Mouse (Mus musculus) CH12.LX (cell line): ENCODE measurements around the gene Shld2. TPM values are rescaled to one million over a fixed set of nuclear protein-coding genes. Genes with fewer than 3 reads are reported as not detected.

Source experiments
- DNase-seq: peaks from one replicate; pipeline ENCODE4 v3.0.0-alpha.2; 2013; ENCODE audit errors: extremely low read depth
- H3K27ac ChIP-seq: 2 replicates; pipeline ENCODE4 v1.5.1; 2012; ENCODE audit warnings: low read depth, mild to moderate bottlenecking, control low read depth, moderate library complexity; ENCODE audit not compliant: insufficient read depth
- H3K27me3 ChIP-seq: replicated peaks from 2 replicates; pipeline ENCODE3; 2012; ENCODE audit warnings: inconsistent platforms
- H3K36me3 ChIP-seq, 2 experiments: replicated peaks in 1 of 2; 2 replicates each; pipeline versions ENCODE3 to v1.6.1; 2012; ENCODE audit warnings: inconsistent platforms in 1 of 2, low read length in 1 of 2, mild to moderate bottlenecking in 1 of 2, mixed read lengths in 1 of 2, moderate library complexity in 1 of 2; ENCODE audit not compliant: control insufficient read depth in 1 of 2, insufficient read depth in 1 of 2
- H3K4me1 ChIP-seq, 2 experiments: 2 replicates each; pipeline ENCODE4 v1.6.1; 2012; ENCODE audit warnings: inconsistent platforms in 1 of 2, moderate library complexity in 1 of 2; ENCODE audit not compliant: insufficient read depth in 2 of 2, control insufficient read depth in 1 of 2
- H3K4me2 ChIP-seq: 2 replicates; pipeline ENCODE4 v1.6.1; 2012; ENCODE audit warnings: low read depth, mild to moderate bottlenecking, control low read depth; ENCODE audit not compliant: poor library complexity, insufficient read depth, severe bottlenecking
- H3K4me3 ChIP-seq, 3 experiments: fragments of 150-350 bp in 1 of 3; sonication (generic) in 1 of 3; replicated peaks in 1 of 3; 2 replicates each; pipeline versions ENCODE3 to v1.5.1; 2011 to 2012; ENCODE audit warnings: low read depth in 2 of 3, low read length in 2 of 3, mild to moderate bottlenecking in 2 of 3, moderate library complexity in 2 of 3, control low read depth in 1 of 3, improper control_type of control experiment in 1 of 3, inconsistent platforms in 1 of 3, mixed read lengths in 1 of 3; ENCODE audit not compliant: poor library complexity in 1 of 3
- H3K79me2 ChIP-seq: replicated peaks from 2 replicates; pipeline ENCODE4 v1.6.1; 2012; ENCODE audit warnings: mild to moderate bottlenecking, moderate library complexity; ENCODE audit not compliant: control insufficient read depth, poor library complexity, insufficient read depth, severe bottlenecking; ENCODE audit errors: extremely low read depth
- H3K9ac ChIP-seq: 2 replicates; pipeline ENCODE4 v1.6.1; 2012; ENCODE audit warnings: low read depth, mild to moderate bottlenecking, control low read depth, moderate library complexity; ENCODE audit not compliant: insufficient read depth
- H3K9me3 ChIP-seq: replicated peaks from 2 replicates; pipeline ENCODE3; 2012; ENCODE audit warnings: low read length, inconsistent platforms, mixed read lengths
- CHD2 ChIP-seq: IDR thresholded peaks from 2 replicates; pipeline ENCODE4 v1.6.1; 2011; ENCODE audit warnings: low read length, improper control_type of control experiment
- CTCF ChIP-seq, 2 experiments: IDR thresholded peaks in 1 of 2; conservative IDR thresholded peaks in 1 of 2; 2 replicates each; pipeline ENCODE4 v1.5.1; 2011 to 2012; ENCODE audit warnings: low read depth in 2 of 2, low read length in 2 of 2, improper control_type of control experiment in 1 of 2, inconsistent platforms in 1 of 2, mild to moderate bottlenecking in 1 of 2, moderate library complexity in 1 of 2
- ETS1 ChIP-seq: conservative IDR thresholded peaks from 2 replicates; pipeline ENCODE4 v1.6.1; 2012; ENCODE audit warnings: low read depth, mild to moderate bottlenecking, inconsistent platforms, low read length, improper control_type of control experiment, moderate library complexity
- GABPA ChIP-seq: IDR thresholded peaks from 2 replicates; pipeline ENCODE4 v1.6.1; 2012; ENCODE audit warnings: low read depth, low read length, improper control_type of control experiment, inconsistent platforms; ENCODE audit not compliant: insufficient replicate concordance
- IRF4 ChIP-seq: IDR thresholded peaks from 2 replicates; pipeline ENCODE4 v1.6.1; 2014; ENCODE audit warnings: low read depth, mild to moderate bottlenecking, inconsistent platforms, low read length, improper control_type of control experiment
- MAX ChIP-seq: IDR thresholded peaks from 2 replicates; pipeline ENCODE4 v1.6.1; 2011; ENCODE audit warnings: low read length, improper control_type of control experiment
- MEF2A ChIP-seq: IDR thresholded peaks from 2 replicates; pipeline ENCODE4 v1.6.1; 2014; ENCODE audit warnings: low read depth, mild to moderate bottlenecking, inconsistent platforms, low read length, improper control_type of control experiment, borderline replicate concordance
- MYC ChIP-seq: IDR thresholded peaks from 2 replicates; pipeline ENCODE4 v1.6.1; 2011; ENCODE audit warnings: low read depth, mild to moderate bottlenecking, improper control_type of control experiment, low read length
- NELFE ChIP-seq: IDR thresholded peaks from 2 replicates; pipeline ENCODE4 v1.6.1; 2011; ENCODE audit warnings: low read depth, low read length, improper control_type of control experiment
- PAX5 ChIP-seq: IDR thresholded peaks from 2 replicates; pipeline ENCODE4 v1.6.1; 2012; ENCODE audit warnings: low read length, inconsistent platforms, mixed read lengths
- SMC3 ChIP-seq: IDR thresholded peaks from 2 replicates; pipeline ENCODE4 v1.6.1; 2011; ENCODE audit warnings: low read depth, low read length, improper control_type of control experiment
- TBP ChIP-seq: conservative IDR thresholded peaks from 2 replicates; pipeline ENCODE4 v1.6.1; 2011; ENCODE audit warnings: low read depth, low read length, improper control_type of control experiment
- UBTF ChIP-seq: IDR thresholded peaks from 2 replicates; pipeline ENCODE4 v1.6.1; 2012; ENCODE audit warnings: low read depth, mild to moderate bottlenecking, inconsistent platforms, low read length, improper control_type of control experiment, moderate library complexity
- USF2 ChIP-seq: conservative IDR thresholded peaks from 2 replicates; pipeline ENCODE4 v1.6.1; 2011; ENCODE audit warnings: low read depth, low read length, improper control_type of control experiment
- ZKSCAN1 ChIP-seq: IDR thresholded peaks from 2 replicates; pipeline ENCODE4 v1.6.1; 2012; ENCODE audit warnings: low read depth, inconsistent platforms, low read length, improper control_type of control experiment, borderline replicate concordance
- dilution Hi-C: fragments of 300-500 bp; cut with MboI; formaldehyde crosslinking; loops from 2 replicates; pipeline ENCODE4 v1.14.3; 2020; ENCODE audit warnings: low sequenced_read_pairs; ENCODE audit not compliant: extremely low pct_unique_long_range_greater_than_20kb, extremely low pct_ligation_motif_present
- in situ Hi-C: fragments of 300-500 bp; cut with MboI; formaldehyde crosslinking; loops from 3 replicates; pipeline ENCODE4 v1.14.3; 2019; ENCODE audit warnings: low sequenced_read_pairs, low pct_ligation_motif_present, low pct_unique_long_range_greater_than_20kb, mixed read lengths
- polyA plus RNA-seq: library from polyadenylated mRNA; unstranded; fragments of >175 nt; gene quantifications from 2 replicates; pipeline ENCODE4 v1.2.1, GENCODE M21; 2012; ENCODE audit warnings: low read depth; ENCODE audit not compliant: insufficient read length
- total RNA-seq, 2 experiments: library from RNA; depleted of rRNA; stranded (reverse); fragments of 300-350 nt in 1 of 2; fragments of >200 nt in 1 of 2; gene quantifications; 2 replicates each; pipeline ENCODE4 v1.2.3; 2012 to 2014

The Shld2 gene
- total and polyA plus RNA-seq, 3 experiments, result 12.0 to 21.8 (median 13.9) TPM

GRCm38 (mm10) chr14:34219295-34219694 lies 91.0 kb downstream of the Shld2 start, which contains the start of gene Syt15:
Gene Syt15 (plus strand): TSS chr14:34219595.
- no peak within 1 kb of the TSS for H3K27ac ChIP-seq
- H3K4me2 ChIP-seq, result no peak within 1 kb of the TSS
- TF ChIP-seq MAX, result no peak
- TF ChIP-seq ETS1, result no peak
- no peak for TF ChIP-seq GABPA
- no peak for TF ChIP-seq MYC
- TF ChIP-seq SMC3, result no peak
- TF ChIP-seq ZKSCAN1, result no peak
- no peak for TF ChIP-seq UBTF
- no peak for TF ChIP-seq NELFE
- H3K4me1 ChIP-seq, result 0 out of 4 replicates have a peak, but pooled peaks cover 0 to 3% of the 10 kb centered on the region in 2 experiments
- H3K36me3 ChIP-seq, result no peaks in the 10 kb centered on the region
- no peak within 1 kb of the TSS for H3K4me3 ChIP-seq
- no peaks in the 10 kb centered on the region for H3K79me2 ChIP-seq
- no peaks in the 10 kb centered on the region for H3K27me3 ChIP-seq
- DNase-seq, result no peak
- no peaks in the 10 kb centered on the region for H3K9me3 ChIP-seq
- dilution Hi-C loops (no loop called here), in situ Hi-C loops (no loop called here)
- no peak within 1 kb of the TSS for H3K9ac ChIP-seq

GRCm38 (mm10) chr14:34215451-34216127 lies 94.7 kb downstream of the Shld2 start:
- TF ChIP-seq MAX (no peak), CHD2 (no peak), SMC3 (no peak), MEF2A (no peak), MYC (no peak), IRF4 (no peak), TBP (no peak), ZKSCAN1 (no peak), CTCF (conservative IDR thresholded peaks at IDR 0.05 in 1 of 2, IDR thresholded peaks at IDR 0.05 in 1 of 2; ENCODE audit: low read depth in 2 of 2, low read length in 2 of 2) (no peak), USF2 (no peak), ETS1 (no peak), PAX5 (no peak)
- H3K4me1 ChIP-seq, result 0 out of 4 replicates have a peak, but pooled peaks cover 0 to 4% of the 10 kb centered on the region in 2 experiments
- dilution Hi-C loops (no loop called here), in situ Hi-C loops (no loop called here)
- no peak overlapping the region for H3K4me3 ChIP-seq
- no peak overlapping the region for H3K4me2 ChIP-seq
- H3K27ac ChIP-seq, result no peak overlapping the region
- peaks cover 3% of the 10 kb centered on the region for H3K27me3 ChIP-seq
- H3K9me3 ChIP-seq, result no peaks in the 10 kb centered on the region
- no peak overlapping the region for H3K9ac ChIP-seq
- DNase-seq, result no peak
- H3K36me3 ChIP-seq, result no peaks in the 10 kb centered on the region
- H3K79me2 ChIP-seq, result no peaks in the 10 kb centered on the region
